8 mouse cellular contexts compared by ENCODE assay signal in the genomic region with DNA sequence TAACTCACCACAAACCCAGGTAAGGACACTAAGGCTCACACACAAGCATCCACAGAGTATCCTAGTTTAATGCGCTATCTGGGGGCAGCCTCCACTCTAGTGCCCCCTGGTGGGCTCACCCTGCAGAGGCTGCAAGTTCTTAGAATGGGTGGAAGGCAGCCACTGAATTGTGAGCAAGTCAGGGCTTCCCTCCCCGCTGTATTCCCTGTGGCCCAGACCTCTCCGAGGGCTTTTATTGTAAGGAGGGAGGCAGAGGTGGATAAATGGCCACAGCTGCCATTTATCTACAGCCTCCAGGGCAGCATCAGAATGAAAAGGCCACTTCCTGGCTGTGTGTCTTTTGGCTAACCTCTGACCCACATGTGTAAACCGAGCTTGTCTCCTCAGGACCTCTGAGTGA. TPM values are rescaled to one million over a fixed set of nuclear protein-coding genes. Genes with fewer than 3 reads are reported as not detected.
DNase-seq lines count a peak whose midpoint lies in the region; ATAC-seq and TF ChIP-seq lines count a peak whose summit lies in the region.

No protein-coding gene starts in this region.

- no peaks in the 10 kb centered on the region for H3K9me3 ChIP-seq in hindbrain, postnatal 0 days (ENCODE audit: low read length)
- H3K9me3 ChIP-seq in hindbrain, embryonic 13.5 days = no peaks in the 10 kb centered on the region

- WGBS in hindbrain, postnatal 0 days = 24% methylated on average over 4 of the region's 4 CpGs
- WGBS in hindbrain, embryonic 13.5 days = 23% methylated on average over 4 of the region's 4 CpGs

- no peak overlapping the region for H3K9ac ChIP-seq in hindbrain, postnatal 0 days (replicated peaks; ENCODE audit: low read length)
- H3K9ac ChIP-seq in hindbrain, embryonic 13.5 days = no peak overlapping the region

- no peak for ATAC-seq in hindbrain, postnatal 0 days
- ATAC-seq in hindbrain, embryonic 13.5 days (ENCODE audit: low FRiP score) = no peak
- ATAC-seq in megakaryocyte progenitor cell, adult 5-6 weeks (replicated peaks; ENCODE audit: poor library complexity) = peak; percentile 64

- peak; percentile 58 for TF ChIP-seq CTCF in hindbrain, postnatal 0 days (IDR thresholded peaks at IDR 0.05; ENCODE audit: low read depth)

- no peak overlapping the region for H3K4me3 ChIP-seq in hindbrain, postnatal 0 days (ENCODE audit: low read length)
- H3K4me3 ChIP-seq in hindbrain, embryonic 13.5 days = no peak overlapping the region

- no peak overlapping the region for H3K27ac ChIP-seq in hindbrain, postnatal 0 days
- no peak overlapping the region for H3K27ac ChIP-seq in hindbrain, embryonic 13.5 days

- H3K4me2 ChIP-seq in hindbrain, postnatal 0 days (ENCODE audit: low read depth, low read length) = no peak overlapping the region
- H3K4me2 ChIP-seq in hindbrain, embryonic 13.5 days = no peak overlapping the region

- no peaks in the 10 kb centered on the region; the same call in 1 of the 2 replicates for H3K4me1 ChIP-seq in hindbrain, postnatal 0 days (ENCODE audit: insufficient read depth, low read length)
- peaks cover 8% of the 10 kb centered on the region for H3K4me1 ChIP-seq in hindbrain, embryonic 13.5 days (replicated peaks)

- peak; percentile 32 for DNase-seq in hindbrain, postnatal 0 days (ENCODE audit: low spot score)
- DNase-seq in 3134 (ENCODE audit: extremely low read depth, insufficient read length, low spot score) = peak; percentile 35
- peak; percentile 40 for DNase-seq in CD4-positive helper T cell, adult 2 months (ENCODE audit: low read depth, low spot score)
- peak; percentile 58 to 68 for DNase-seq in cerebellum, postnatal 14 days
- no peak for DNase-seq in ovary, postnatal 14 days (ENCODE audit: low spot score)
- no peak for DNase-seq in left cerebral cortex, adult 11 months (ENCODE audit: low spot score)

- peaks cover 20% of the 10 kb centered on the region; the same call in 1 of the 2 replicates for H3K36me3 ChIP-seq in hindbrain, postnatal 0 days (ENCODE audit: insufficient read depth, low read length)
- 0 out of 2 replicates have a peak, but pooled peaks cover 5% of the 10 kb centered on the region for H3K36me3 ChIP-seq in hindbrain, embryonic 13.5 days

- no peaks in the 10 kb centered on the region for H3K27me3 ChIP-seq in hindbrain, postnatal 0 days (ENCODE audit: insufficient read depth, low read length)
- no peaks in the 10 kb centered on the region for H3K27me3 ChIP-seq in hindbrain, embryonic 13.5 days

RNA-seq across cellular contexts. Expression of a gene that starts 33.6 kb away (rescaled TPM):
- 9.8 and 14.0 TPM in 2 replicates for total RNA-seq in hindbrain, postnatal 0 days (2014; rRNA removed)
- polyA plus RNA-seq in hindbrain, postnatal 0 days (2015; fragmentation: Nextera tagmentation; extraction: Ambion mirVana) = 8.7 and 9.2 TPM in 2 replicates
- polyA plus RNA-seq in hindbrain, embryonic 13.5 days (2015; fragmentation: Nextera tagmentation; extraction: Ambion mirVana) = 5.0 and 6.0 TPM in 2 replicates
- total RNA-seq in megakaryocyte progenitor cell, adult 5-6 weeks (2015) = 1.9 and 2.1 TPM in 2 replicates
- 0.78 and 2.0 TPM in 2 replicates for total RNA-seq in megakaryocyte progenitor cell, adult 5-6 weeks (2017)

Comparison
In these comparisons a context has a peak if more than half of its experiments do, and no peak if none do; other contexts are left out.
1. DNase-seq: peak in hindbrain, postnatal 0 days (single experiment), 3134 (single experiment), CD4-positive helper T cell, adult 2 months (single experiment) and cerebellum, postnatal 14 days (2 of 2); none in ovary, postnatal 14 days (single experiment) and left cerebral cortex, adult 11 months (single experiment).